Mouse (Mus musculus): ENCODE measurements around the gene Zkscan7. TPM values are rescaled to one million over a fixed set of nuclear protein-coding genes. Genes with fewer than 3 reads are reported as not detected.
A peak's percentile ranks its signal among the peaks of the same experiment; 100 is the strongest.
"Not testable (repeated sequence)": the region's sequence is repeated elsewhere in the genome, so short reads cannot be mapped to it uniquely, and the experiment has no call there.

The Zkscan7 gene
- 1 to 10 TPM; 1.4 to 6.6 TPM for polyA plus RNA-seq (2017; shearing (Covaris generic))

- ATAC-seq: no peak
Observed at GRCm38 (mm10) chr9:122885385-122885784, at the start of gene Zkscan7. Zkscan7 (plus strand) TSS chr9:122885685.

GRCm38 (mm10) chr9:122836126-122836525 is 49.4 kb upstream of the Zkscan7 start:
- ATAC-seq: no peak

- ATAC-seq: no peak
Observed at GRCm38 (mm10) chr9:122836790-122837189, 48.7 kb upstream of the Zkscan7 start.

GRCm38 (mm10) chr9:122837216-122837615 is 48.3 kb upstream of the Zkscan7 start:
- ATAC-seq: no peak

- ATAC-seq: no peak
Observed at GRCm38 (mm10) chr9:122837680-122838079, 47.8 kb upstream of the Zkscan7 start.

GRCm38 (mm10) chr9:122843760-122844159 is 41.7 kb upstream of the Zkscan7 start, which contains the start of gene Gm35549:
Gm35549 (minus strand) TSS chr9:122844035.
- ATAC-seq: no peak

GRCm38 (mm10) chr9:122845621-122846020 is 39.9 kb upstream of the Zkscan7 start:
- ATAC-seq: no peak

- ATAC-seq: no peak
Observed at GRCm38 (mm10) chr9:122846156-122846555, 39.3 kb upstream of the Zkscan7 start.

- not testable (repeated sequence) for ATAC-seq
Observed at GRCm38 (mm10) chr9:122847811-122848311, 37.6 kb upstream of the Zkscan7 start.

- ATAC-seq: no peak
Observed at GRCm38 (mm10) chr9:122854526-122854925, 31.0 kb upstream of the Zkscan7 start.

GRCm38 (mm10) chr9:122855141-122855540 is 30.3 kb upstream of the Zkscan7 start:
- not testable (repeated sequence) for ATAC-seq

GRCm38 (mm10) chr9:122855617-122856016 is 29.9 kb upstream of the Zkscan7 start:
- ATAC-seq: no peak

GRCm38 (mm10) chr9:122856716-122857115 is 28.8 kb upstream of the Zkscan7 start:
- no peak for ATAC-seq

GRCm38 (mm10) chr9:122860752-122861151 is 24.7 kb upstream of the Zkscan7 start:
- ATAC-seq: no peak

GRCm38 (mm10) chr9:122863731-122864130 is 21.8 kb upstream of the Zkscan7 start:
- no peak for ATAC-seq

- no peak for ATAC-seq
Observed at GRCm38 (mm10) chr9:122864848-122865247, 20.6 kb upstream of the Zkscan7 start.

GRCm38 (mm10) chr9:122865697-122866166 is 19.8 kb upstream of the Zkscan7 start, which contains the start of gene Zfp445:
Zfp445 (minus strand) TSS chr9:122866006.
- ATAC-seq: peak; percentile 98

- ATAC-seq: peak; percentile 12
Observed at GRCm38 (mm10) chr9:122866192-122866591, 19.3 kb upstream of the Zkscan7 start.

GRCm38 (mm10) chr9:122872595-122872994 is 12.9 kb upstream of the Zkscan7 start:
- ATAC-seq: no peak

GRCm38 (mm10) chr9:122874653-122875052 is 10.8 kb upstream of the Zkscan7 start:
- ATAC-seq: no peak

- peak; percentile 36 for ATAC-seq
Observed at GRCm38 (mm10) chr9:122875145-122875544, 10.3 kb upstream of the Zkscan7 start.

- ATAC-seq: peak; percentile 98
Observed at GRCm38 (mm10) chr9:122886372-122887179, 1.1 kb downstream of the Zkscan7 start.

- ATAC-seq: no peak
Observed at GRCm38 (mm10) chr9:122901047-122901446, 15.6 kb downstream of the Zkscan7 start.

All from activated CD4-positive, CD25-positive, alpha-beta regulatory T cell, adult 4 months (primary cell).